8 mouse cellular contexts compared by ENCODE assay signal in the genomic region with DNA sequence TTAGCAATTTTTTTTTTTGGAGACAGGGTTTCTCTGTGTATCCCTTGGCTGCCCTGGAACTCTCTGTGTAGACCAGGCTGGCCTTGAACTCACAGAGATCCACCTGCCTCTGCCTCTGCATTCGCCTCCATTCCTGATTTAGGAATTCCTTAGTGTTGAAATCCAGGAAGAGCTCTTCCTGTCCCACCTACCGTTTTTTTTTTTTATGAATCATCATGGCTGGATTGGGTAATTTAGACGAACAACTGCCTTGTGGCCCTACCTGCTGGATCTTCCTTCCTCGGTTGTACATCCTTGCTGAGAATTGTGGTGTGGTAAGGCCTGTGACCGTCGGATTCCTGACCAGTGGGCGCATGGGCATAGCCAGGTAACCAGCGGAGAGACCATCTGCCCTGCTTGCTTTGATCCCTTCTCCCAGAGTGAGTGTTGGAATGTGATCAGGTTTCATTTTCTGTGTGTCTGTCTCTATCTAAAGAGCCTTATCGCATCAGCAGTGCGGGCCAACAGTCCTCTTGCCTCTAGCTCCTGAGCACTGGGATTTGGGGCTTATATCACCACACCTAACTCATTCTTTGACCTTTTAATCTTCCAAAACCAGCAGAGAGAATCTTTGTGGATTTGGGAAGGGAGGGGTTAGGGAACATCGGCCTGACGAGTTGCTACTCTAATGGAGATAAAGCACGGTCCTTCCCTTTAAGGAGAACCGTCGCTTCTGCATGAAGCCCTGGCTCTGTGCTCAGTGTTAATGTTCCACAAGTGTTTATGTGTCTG. TPM values are rescaled to one million over a fixed set of nuclear protein-coding genes. Genes with fewer than 3 reads are reported as not detected.
A peak's percentile ranks its signal among the peaks of the same experiment; 100 is the strongest.
DNase-seq lines count a peak whose midpoint lies in the region; ATAC-seq and TF ChIP-seq lines count a peak whose summit lies in the region.

No protein-coding gene starts in this region.

- peak overlapping the region; percentile 91 for H3K27ac ChIP-seq in heart, adult 2 months
- peak overlapping the region; percentile 47; the same call in 1 of the 2 replicates for H3K27ac ChIP-seq in liver, embryonic 13.5 days
- peak overlapping the region; percentile 67 for H3K27ac ChIP-seq in embryonic facial prominence, embryonic 14.5 days (replicated peaks; ENCODE audit: low read depth, low read length)
- H3K27ac ChIP-seq in stomach, embryonic 15.5 days = peak overlapping the region; percentile 74

- H3K9me3 ChIP-seq in liver, embryonic 13.5 days (replicated peaks) = no peaks in the 10 kb centered on the region
- H3K9me3 ChIP-seq in embryonic facial prominence, embryonic 14.5 days (ENCODE audit: control insufficient read depth, low read length) = no peaks in the 10 kb centered on the region
- H3K9me3 ChIP-seq in stomach, embryonic 15.5 days = no peaks in the 10 kb centered on the region

- H3K36me3 ChIP-seq in heart, adult 2 months (ENCODE audit: control insufficient read depth, insufficient read depth, low read length) = peaks cover 6% of the 10 kb centered on the region
- H3K36me3 ChIP-seq in liver, embryonic 13.5 days = peaks cover 23% of the 10 kb centered on the region
- no peaks in the 10 kb centered on the region for H3K36me3 ChIP-seq in embryonic facial prominence, embryonic 14.5 days (ENCODE audit: control insufficient read depth, insufficient read depth, low read length)
- H3K36me3 ChIP-seq in stomach, embryonic 15.5 days = no peaks in the 10 kb centered on the region

- H3K9ac ChIP-seq in heart, adult 2 months (ENCODE audit: low read depth, low read length) = no peak overlapping the region
- no peak overlapping the region for H3K9ac ChIP-seq in liver, embryonic 13.5 days
- H3K9ac ChIP-seq in embryonic facial prominence, embryonic 14.5 days (ENCODE audit: low read depth, low read length) = no peak overlapping the region
- H3K9ac ChIP-seq in stomach, embryonic 15.5 days = no peak overlapping the region

- TF ChIP-seq CTCF in heart, adult 2 months (IDR thresholded peaks at IDR 0.05) = no peak

- no peak overlapping the region for H3K4me3 ChIP-seq in heart, adult 2 months
- H3K4me3 ChIP-seq in liver, embryonic 13.5 days (replicated peaks) = no peak overlapping the region
- H3K4me3 ChIP-seq in embryonic facial prominence, embryonic 14.5 days (ENCODE audit: low read depth, low read length) = no peak overlapping the region
- no peak overlapping the region for H3K4me3 ChIP-seq in stomach, embryonic 15.5 days (replicated peaks)

- intact Hi-C loops in heart, adult 2 months (cut with DNase I) = no loop called here
- intact Hi-C loops in heart, postnatal 14 days (cut with DNase I) = no loop called here

- WGBS in heart, adult 2 months = 52% methylated on average over 15 of the region's 15 CpGs
- 69% methylated on average over 15 of the region's 15 CpGs for WGBS in liver, embryonic 13.5 days (ENCODE audit: insufficient replicate concordance)
- WGBS in embryonic facial prominence, embryonic 14.5 days = 84% methylated on average over 15 of the region's 15 CpGs
- WGBS in stomach, embryonic 15.5 days = 76% methylated on average over 15 of the region's 15 CpGs

- ATAC-seq in liver, embryonic 13.5 days (ENCODE audit: low read depth) = no peak
- no peak for ATAC-seq in embryonic facial prominence, embryonic 14.5 days (ENCODE audit: low read depth)
- no peak for ATAC-seq in stomach, embryonic 15.5 days (ENCODE audit: insufficient read depth, low FRiP score, low read depth)

- no peak for DNase-seq in heart, adult 2 months
- DNase-seq in heart, postnatal 14 days = no peak
- no peak for DNase-seq in liver, embryonic 13.5 days
- DNase-seq in liver = no peak
- no peak for DNase-seq in embryonic facial prominence, embryonic 14.5 days (ENCODE audit: low spot score)
- DNase-seq in layer of hippocampus, adult 18-20 months (ENCODE audit: low spot score in 2 of 2) = no peak
- DNase-seq in layer of hippocampus, adult 9-11 months = no peak

- peaks cover 28% of the 10 kb centered on the region for H3K4me1 ChIP-seq in heart, adult 2 months (ENCODE audit: control insufficient read depth, insufficient read depth, low read length)
- peaks cover 86% of the 10 kb centered on the region for H3K4me1 ChIP-seq in liver, embryonic 13.5 days (replicated peaks)
- peaks cover 14% of the 10 kb centered on the region for H3K4me1 ChIP-seq in embryonic facial prominence, embryonic 14.5 days (ENCODE audit: control insufficient read depth, insufficient read depth, low read length)
- peaks cover 6% of the 10 kb centered on the region for H3K4me1 ChIP-seq in stomach, embryonic 15.5 days

- H3K4me2 ChIP-seq in liver, embryonic 13.5 days = no peak overlapping the region
- peak overlapping the region; percentile 26; the same call in 1 of the 2 replicates for H3K4me2 ChIP-seq in embryonic facial prominence, embryonic 14.5 days (ENCODE audit: low read depth, low read length)
- H3K4me2 ChIP-seq in stomach, embryonic 15.5 days = peak overlapping the region; percentile 19; the same call in 1 of the 2 replicates

- TF ChIP-seq EP300 in heart, adult 2 months (IDR thresholded peaks at IDR 0.05; ENCODE audit: insufficient read depth, low read depth, low read length) = no peak

- no peaks in the 10 kb centered on the region for H3K79me2 ChIP-seq in heart, adult 2 months (replicated peaks; ENCODE audit: control insufficient read depth, insufficient read depth, low read length)

- no peak for TF ChIP-seq POLR2A in heart, adult 2 months (IDR thresholded peaks at IDR 0.05; ENCODE audit: insufficient read depth, low read depth, low read length)

- H3K27me3 ChIP-seq in heart, adult 2 months (ENCODE audit: control insufficient read depth, insufficient read depth, low read length) = no peaks in the 10 kb centered on the region
- no peaks in the 10 kb centered on the region for H3K27me3 ChIP-seq in liver, embryonic 13.5 days
- H3K27me3 ChIP-seq in embryonic facial prominence, embryonic 14.5 days (replicated peaks; ENCODE audit: control insufficient read depth, insufficient read depth, low read length) = no peaks in the 10 kb centered on the region
- H3K27me3 ChIP-seq in stomach, embryonic 15.5 days (replicated peaks) = no peaks in the 10 kb centered on the region

RNA-seq across cellular contexts. Expression of a gene that starts 21.1 kb away (rescaled TPM):
- 10 to 100 TPM; 20.2 to 22.0 TPM for total RNA-seq in heart, adult 2 months (2021)
- 25.9 and 34.8 TPM in 2 replicates for polyA plus RNA-seq in heart, adult 2 months (2012; rRNA removed)
- 10 to 100 TPM; 32.6 to 33.0 TPM for total RNA-seq in heart, postnatal 14 days (2021)
- polyA plus RNA-seq in liver, embryonic 13.5 days (2015; fragmentation: Nextera tagmentation; extraction: Ambion mirVana) = 21.0 and 25.2 TPM in 2 replicates
- polyA plus RNA-seq in embryonic facial prominence, embryonic 14.5 days (2014; fragmentation: Nextera tagmentation; extraction: Ambion mirVana) = 19.4 and 20.8 TPM in 2 replicates
- polyA plus RNA-seq in stomach, embryonic 15.5 days (2015; fragmentation: Nextera tagmentation; extraction: Ambion mirVana) = 17.1 and 17.6 TPM in 2 replicates
- total RNA-seq in layer of hippocampus, adult 18-20 months (2021) = 100 to 1,000 TPM; 101 to 103 TPM

RNA-seq across cellular contexts. Expression of a gene that starts 38.6 kb away (rescaled TPM):
- total RNA-seq in heart, adult 2 months (2021) = 1 to 10 TPM; 4.5 to 4.6 TPM
- polyA plus RNA-seq in heart, adult 2 months (2012; rRNA removed) = 6.2 and 8.8 TPM in 2 replicates
- total RNA-seq in heart, postnatal 14 days (2021) = 1 to 10 TPM; 6.2 to 6.3 TPM
- polyA plus RNA-seq in liver, embryonic 13.5 days (2015; fragmentation: Nextera tagmentation; extraction: Ambion mirVana) = 2.8 and 3.0 TPM in 2 replicates
- 7.6 and 9.2 TPM in 2 replicates for polyA plus RNA-seq in embryonic facial prominence, embryonic 14.5 days (2014; fragmentation: Nextera tagmentation; extraction: Ambion mirVana)
- polyA plus RNA-seq in stomach, embryonic 15.5 days (2015; fragmentation: Nextera tagmentation; extraction: Ambion mirVana) = 10.6 and 11.4 TPM in 2 replicates
- total RNA-seq in layer of hippocampus, adult 18-20 months (2021) = 10 to 100 TPM; 22.3 to 22.4 TPM

RNA-seq across cellular contexts. Expression of a gene that starts 56.7 kb away (rescaled TPM):
- 10 to 100 TPM; 31.7 to 34.8 TPM for total RNA-seq in heart, adult 2 months (2021)
- 18.0 and 29.5 TPM in 2 replicates for polyA plus RNA-seq in heart, adult 2 months (2012; rRNA removed)
- 10 to 100 TPM; 33.5 to 34.6 TPM for total RNA-seq in heart, postnatal 14 days (2021)
- 11.3 and 12.5 TPM in 2 replicates for polyA plus RNA-seq in liver, embryonic 13.5 days (2015; fragmentation: Nextera tagmentation; extraction: Ambion mirVana)
- polyA plus RNA-seq in embryonic facial prominence, embryonic 14.5 days (2014; fragmentation: Nextera tagmentation; extraction: Ambion mirVana) = 18.1 and 19.1 TPM in 2 replicates
- polyA plus RNA-seq in stomach, embryonic 15.5 days (2015; fragmentation: Nextera tagmentation; extraction: Ambion mirVana) = 11.8 and 12.9 TPM in 2 replicates
- 10 to 100 TPM; 26.5 to 28.6 TPM for total RNA-seq in layer of hippocampus, adult 18-20 months (2021)
